Mouse (Mus musculus) erythroid progenitor cell, adult 5-6 weeks (primary cell): ENCODE data around the gene Rps26. TPM values are rescaled to one million over a fixed set of nuclear protein-coding genes. Genes with fewer than 3 reads are reported as not detected.

Source experiments
- ATAC-seq: replicated peaks from 2 replicates; pipeline ENCODE4 v1.8.0; 2016; ENCODE audit warnings: moderate number of reproducible peaks, mild to moderate bottlenecking, moderate TSS enrichment, inconsistent platforms; ENCODE audit not compliant: poor library complexity, low FRiP score, severe bottlenecking
- total RNA-seq, 2 experiments: library from RNA; stranded (forward) in 1 of 2; stranded (reverse) in 1 of 2; fragments of 150-400 nt in 1 of 2; fragments of 186-747, 209-891 nt in 1 of 2; gene quantifications; 2 replicates each; pipeline versions ENCODE4 v1.2.3 to v1.2.4; 2015 to 2017; ENCODE audit warnings: low replicate concordance in 2 of 2

Gene Rps26
- total RNA-seq, 2 experiments from 2014 or later = 151 to 581 TPM

DNA sequence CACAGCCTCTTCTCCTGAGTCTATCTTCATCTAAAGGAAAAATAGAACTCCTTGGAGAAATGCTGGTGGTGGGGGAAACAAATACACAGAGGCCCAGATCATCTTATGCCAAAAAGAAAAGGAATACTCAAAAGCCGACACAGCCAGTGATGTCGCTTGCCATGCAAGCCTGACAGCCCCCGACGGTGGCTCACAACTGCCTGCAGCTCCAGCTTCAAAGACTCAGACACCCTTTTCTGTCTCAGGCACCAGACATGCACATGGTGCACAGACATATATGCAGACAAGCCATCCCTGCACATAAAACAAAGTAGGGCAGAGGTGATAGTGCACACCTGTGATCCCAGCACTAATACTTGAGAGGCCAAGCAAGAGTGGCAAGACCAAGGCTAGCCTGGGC, 46.8 kb downstream of the Rps26 start:
- no peak for ATAC-seq

DNA sequence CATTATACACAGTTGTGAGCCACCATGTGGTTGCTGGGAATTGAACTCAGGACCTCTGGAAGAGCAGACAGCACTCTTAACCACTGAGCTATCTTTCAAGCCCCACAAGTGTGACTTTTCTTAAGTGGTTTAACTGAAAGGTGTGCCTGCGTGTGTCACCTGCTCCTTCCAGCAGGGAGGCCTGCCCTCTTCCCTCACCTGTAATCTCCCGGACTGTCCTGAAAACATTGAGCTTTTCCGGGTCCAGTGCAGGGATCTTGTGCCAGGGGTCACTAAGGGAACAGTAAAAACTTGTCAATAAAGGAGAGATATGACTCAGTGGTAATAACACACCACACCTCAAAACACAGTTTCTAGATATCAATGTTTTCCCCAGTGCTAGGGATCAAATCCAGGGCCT, 47.2 kb downstream of the Rps26 start:
- ATAC-seq = no peak

DNA sequence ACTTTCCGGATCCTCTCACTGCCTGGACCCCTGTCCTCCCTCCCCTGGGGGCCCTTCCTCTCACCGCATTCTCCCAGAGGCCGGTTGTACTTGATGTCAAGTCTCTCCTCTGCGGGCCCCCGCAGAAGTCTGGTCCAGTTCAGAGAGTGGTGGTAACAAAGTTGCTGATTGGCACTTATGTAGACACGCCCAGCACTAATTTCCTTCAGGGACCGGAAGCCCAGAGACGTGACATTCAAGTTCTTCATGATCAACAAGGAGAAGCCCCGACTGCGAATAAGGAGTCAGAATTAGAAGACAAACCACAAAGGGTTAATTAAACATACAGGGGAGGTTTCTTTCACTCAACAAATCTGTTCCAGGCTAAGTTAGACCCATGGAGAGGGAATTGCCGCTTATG, 48.2 kb downstream of the Rps26 start:
- ATAC-seq = no peak

DNA sequence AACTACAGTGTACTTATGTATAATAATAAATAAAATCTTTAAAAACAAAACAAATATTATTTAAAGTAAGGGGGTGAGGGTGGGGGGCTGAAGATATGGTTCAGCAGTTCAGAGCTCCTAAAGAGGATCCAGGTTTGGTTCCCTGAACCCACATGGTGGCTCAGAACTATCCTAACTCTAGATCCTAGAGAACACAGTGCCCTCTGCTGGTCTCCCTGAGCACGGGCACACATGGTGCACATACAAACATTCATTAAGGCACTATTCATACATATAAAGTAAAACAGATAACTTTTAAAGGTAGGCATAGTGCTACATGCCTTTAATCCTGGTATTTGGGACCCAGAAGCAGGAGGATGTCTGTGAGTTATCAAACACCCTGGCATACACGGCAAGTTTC, 51.5 kb downstream of the Rps26 start:
- peak; percentile 63 for ATAC-seq

Other genes with a start within 250 kb of the Rps26 start
- gene Ankrd52, start 249.6 kb downstream of the Rps26 start, total RNA-seq (2015; ENCODE audit: low replicate concordance) = 11.9 and 20.5 TPM in 2 replicates
- 4.4 and 10.2 TPM in 2 replicates for gene Ankrd52, start 249.6 kb downstream of the Rps26 start, total RNA-seq (2017; ENCODE audit: low replicate concordance)
- gene Slc39a5, start 225.5 kb downstream of the Rps26 start, total RNA-seq (2015; ENCODE audit: low replicate concordance) = not detected in 2 replicates
- gene Slc39a5, start 225.5 kb downstream of the Rps26 start, total RNA-seq (2017; ENCODE audit: low replicate concordance) = not detected in 2 replicates
- 28.5 TPM in 2 replicates for gene Nabp2, start 215.3 kb downstream of the Rps26 start, total RNA-seq (2015; ENCODE audit: low replicate concordance)
- 13.1 and 15.5 TPM in 2 replicates for gene Nabp2, start 215.3 kb downstream of the Rps26 start, total RNA-seq (2017; ENCODE audit: low replicate concordance)
- gene Rnf41, start 215.1 kb downstream of the Rps26 start, total RNA-seq (2015; ENCODE audit: low replicate concordance) = 3.4 and 11.5 TPM in 2 replicates
- 4.0 and 4.4 TPM in 2 replicates for gene Rnf41, start 215.1 kb downstream of the Rps26 start, total RNA-seq (2017; ENCODE audit: low replicate concordance)
- gene Smarcc2, start 167.5 kb downstream of the Rps26 start, total RNA-seq (2015; ENCODE audit: low replicate concordance) = 70.4 and 112 TPM in 2 replicates
- gene Smarcc2, start 167.5 kb downstream of the Rps26 start, total RNA-seq (2017; ENCODE audit: low replicate concordance) = 101 and 117 TPM in 2 replicates
- gene Myl6, start 132.6 kb downstream of the Rps26 start, total RNA-seq (2015; ENCODE audit: low replicate concordance) = 353 and 444 TPM in 2 replicates
- gene Myl6, start 132.6 kb downstream of the Rps26 start, total RNA-seq (2017; ENCODE audit: low replicate concordance) = 506 and 519 TPM in 2 replicates
- 4.0 TPM in 1 of 2 replicates, not detected in the other for gene Myl6b, start 128.1 kb downstream of the Rps26 start, total RNA-seq (2015; ENCODE audit: low replicate concordance)
- 0.51 TPM in 1 of 2 replicates, not detected in the other for gene Myl6b, start 128.1 kb downstream of the Rps26 start, total RNA-seq (2017; ENCODE audit: low replicate concordance)
- 23.4 and 27.2 TPM in 2 replicates for gene Esyt1, start 100.9 kb downstream of the Rps26 start, total RNA-seq (2015; ENCODE audit: low replicate concordance)
- 29.7 and 30.8 TPM in 2 replicates for gene Esyt1, start 100.9 kb downstream of the Rps26 start, total RNA-seq (2017; ENCODE audit: low replicate concordance)
- gene Zc3h10, start 79.0 kb downstream of the Rps26 start, total RNA-seq (2015; ENCODE audit: low replicate concordance) = 0.72 and 2.9 TPM in 2 replicates
- 5.9 and 6.4 TPM in 2 replicates for gene Zc3h10, start 79.0 kb downstream of the Rps26 start, total RNA-seq (2017; ENCODE audit: low replicate concordance)
- gene Rpl41, start 77.4 kb downstream of the Rps26 start, total RNA-seq (2015; ENCODE audit: low replicate concordance) = 1,611 and 1,688 TPM in 2 replicates
- gene Rpl41, start 77.4 kb downstream of the Rps26 start, total RNA-seq (2017; ENCODE audit: low replicate concordance) = 704 and 1,169 TPM in 2 replicates
- gene Pa2g4, start 60.8 kb downstream of the Rps26 start, total RNA-seq (2015; ENCODE audit: low replicate concordance) = 122 and 141 TPM in 2 replicates
- gene Pa2g4, start 60.8 kb downstream of the Rps26 start, total RNA-seq (2017; ENCODE audit: low replicate concordance) = 87.7 and 97.9 TPM in 2 replicates
- gene Erbb3, start 37.1 kb downstream of the Rps26 start, total RNA-seq (2015; ENCODE audit: low replicate concordance) = 0.84 and 1.1 TPM in 2 replicates
- 0.39 and 0.53 TPM in 2 replicates for gene Erbb3, start 37.1 kb downstream of the Rps26 start, total RNA-seq (2017; ENCODE audit: low replicate concordance)
- gene Ikzf4, start 19.2 kb upstream of the Rps26 start, total RNA-seq (2015; ENCODE audit: low replicate concordance) = not detected in 2 replicates
- not detected in 2 replicates for gene Ikzf4, start 19.2 kb upstream of the Rps26 start, total RNA-seq (2017; ENCODE audit: low replicate concordance)
- gene Suox, start 47.3 kb upstream of the Rps26 start, total RNA-seq (2015; ENCODE audit: low replicate concordance) = 21.4 and 35.7 TPM in 2 replicates
- 27.7 and 43.4 TPM in 2 replicates for gene Suox, start 47.3 kb upstream of the Rps26 start, total RNA-seq (2017; ENCODE audit: low replicate concordance)
- gene Rab5b, start 69.5 kb upstream of the Rps26 start, total RNA-seq (2015; ENCODE audit: low replicate concordance) = 30.6 and 54.1 TPM in 2 replicates
- gene Rab5b, start 69.5 kb upstream of the Rps26 start, total RNA-seq (2017; ENCODE audit: low replicate concordance) = 37.7 and 46.8 TPM in 2 replicates
- gene Pmel, start 77.4 kb upstream of the Rps26 start, total RNA-seq (2015; ENCODE audit: low replicate concordance) = not detected in 2 replicates
- 0.39 TPM in 1 of 2 replicates, not detected in the other for gene Pmel, start 77.4 kb upstream of the Rps26 start, total RNA-seq (2017; ENCODE audit: low replicate concordance)
- 111 and 124 TPM in 2 replicates for gene Cdk2, start 78.3 kb upstream of the Rps26 start, total RNA-seq (2015; ENCODE audit: low replicate concordance)
- 62.0 and 73.5 TPM in 2 replicates for gene Cdk2, start 78.3 kb upstream of the Rps26 start, total RNA-seq (2017; ENCODE audit: low replicate concordance)
- 9.6 and 16.2 TPM in 2 replicates for gene Dgka, start 118.1 kb upstream of the Rps26 start, total RNA-seq (2015; ENCODE audit: low replicate concordance)
- gene Dgka, start 118.1 kb upstream of the Rps26 start, total RNA-seq (2017; ENCODE audit: low replicate concordance) = 2.5 and 9.6 TPM in 2 replicates
- gene Pym1, start 121.1 kb upstream of the Rps26 start, total RNA-seq (2015; ENCODE audit: low replicate concordance) = 13.8 and 19.5 TPM in 2 replicates
- 15.5 and 19.7 TPM in 2 replicates for gene Pym1, start 121.1 kb upstream of the Rps26 start, total RNA-seq (2017; ENCODE audit: low replicate concordance)
- 1.3 and 1.4 TPM in 2 replicates for gene Mmp19, start 164.2 kb upstream of the Rps26 start, total RNA-seq (2015; ENCODE audit: low replicate concordance)
- 0.90 and 1.9 TPM in 2 replicates for gene Mmp19, start 164.2 kb upstream of the Rps26 start, total RNA-seq (2017; ENCODE audit: low replicate concordance)
- 15.1 and 15.5 TPM in 2 replicates for gene Dnajc14, start 177.3 kb upstream of the Rps26 start, total RNA-seq (2015; ENCODE audit: low replicate concordance)
- gene Dnajc14, start 177.3 kb upstream of the Rps26 start, total RNA-seq (2017; ENCODE audit: low replicate concordance) = 23.5 and 24.6 TPM in 2 replicates
- gene Tmem198b, start 177.6 kb upstream of the Rps26 start, total RNA-seq (2015; ENCODE audit: low replicate concordance) = 6.5 TPM in 1 of 2 replicates, not detected in the other
- gene Tmem198b, start 177.6 kb upstream of the Rps26 start, total RNA-seq (2017; ENCODE audit: low replicate concordance) = 0.26 and 2.0 TPM in 2 replicates
- gene Sarnp, start 190.6 kb upstream of the Rps26 start, total RNA-seq (2015; ENCODE audit: low replicate concordance) = 151 and 206 TPM in 2 replicates
- 162 and 172 TPM in 2 replicates for gene Sarnp, start 190.6 kb upstream of the Rps26 start, total RNA-seq (2017; ENCODE audit: low replicate concordance)
- gene Ormdl2, start 194.9 kb upstream of the Rps26 start, total RNA-seq (2015; ENCODE audit: low replicate concordance) = 32.7 and 45.4 TPM in 2 replicates
- 23.9 and 91.4 TPM in 2 replicates for gene Ormdl2, start 194.9 kb upstream of the Rps26 start, total RNA-seq (2017; ENCODE audit: low replicate concordance)